Mouse (Mus musculus) left cerebral cortex, adult 8-10 months (tissue): ENCODE data around the gene Syt10. TPM values are rescaled to one million over a fixed set of nuclear protein-coding genes. Genes with fewer than 3 reads are reported as not detected.
A peak's percentile ranks its signal among the peaks of the same experiment; 100 is the strongest.
"Not testable (repeated sequence)": the region's sequence is repeated elsewhere in the genome, so short reads cannot be mapped to it uniquely, and the experiment has no call there.

Source experiments
- DNase-seq, 2 experiments: peaks; one replicate each; pipeline ENCODE4 v3.0.0; 2022; ENCODE audit warnings: low spot score in 2 of 2
- microRNA-seq, 2 experiments: library from miRNA; unstranded; fragments of <30 nt; microRNA quantifications; one replicate each; pipeline ENCODE4 v1.2.0; 2022
- total RNA-seq, 4 experiments: library from RNA; stranded (reverse); gene quantifications; 2 replicates each; pipeline ENCODE4 v1.2.4; 2022

Gene Syt10
- total RNA-seq, result 10 to 100 TPM; 14.4 to 21.0 (median 16.9) TPM

GRCm38 (mm10) chr15:89841364-89842017 lies at the start of gene Syt10:
TSS of gene Syt10 (minus strand) at chr15:89841860.
- DNase-seq, result peak; percentile 11 to 34

GRCm38 (mm10) chr15:89883799-89884198 lies 42.1 kb upstream of the Syt10 start:
- no peak for DNase-seq

GRCm38 (mm10) chr15:89878981-89879380 lies 37.3 kb upstream of the Syt10 start:
- DNase-seq, result no peak

- no peak for DNase-seq
Measured at GRCm38 (mm10) chr15:89816098-89816497, 25.6 kb downstream of the Syt10 start.

GRCm38 (mm10) chr15:89804478-89804877 lies 37.2 kb downstream of the Syt10 start:
- DNase-seq, result no peak

- DNase-seq, result no peak
Measured at GRCm38 (mm10) chr15:89779928-89780327, 61.7 kb downstream of the Syt10 start.

- not testable (repeated sequence) for DNase-seq
Measured at GRCm38 (mm10) chr15:89766016-89766415, 75.6 kb downstream of the Syt10 start.

GRCm38 (mm10) chr15:89733611-89734010 lies 108.0 kb downstream of the Syt10 start:
- no peak for DNase-seq

Small RNAs within 50 kb of the gene (microRNA-seq; reads per million reads assigned to microRNA genes)
- 0 reads per million in 2 experiments for gene Gm24643

Other genes with a start within 250 kb of the Syt10 start
- 10 to 100 TPM; 28.8 to 35.7 (median 33.1) TPM for gene Rabl2, start 249.9 kb downstream of the Syt10 start, total RNA-seq